Mouse (Mus musculus) liver, embryonic 14.5 days (tissue): Measurements from ENCODE around the gene Traf1. TPM values are rescaled to one million over a fixed set of nuclear protein-coding genes. Genes with fewer than 3 reads are reported as not detected.
A peak's percentile ranks its signal among the peaks of the same experiment; 100 is the strongest.

Experiments
- ATAC-seq: fragments of 200-750 bp; cut with Nextera tagmentation; 2 replicates; pipeline ENCODE4 v1.8.0; 2017; ENCODE audit warnings: moderate number of reproducible peaks, mild to moderate bottlenecking, moderate library complexity; ENCODE audit not compliant: insufficient read depth
- DNase-seq, 3 experiments: peaks; one replicate each; pipeline ENCODE4 v3.0.0-alpha.2; 2012 to 2013; ENCODE audit warnings: low read depth in 3 of 3, low spot score in 3 of 3
- H3K27ac ChIP-seq: fragments of 300-500 bp; sonication (generic); 2 replicates; pipeline ENCODE4 v1.5.1; 2014; ENCODE audit warnings: moderate library complexity, mild to moderate bottlenecking, control low read depth, inconsistent platforms
- H3K27me3 ChIP-seq: fragments of 300-500 bp; sonication (generic); 2 replicates; pipeline ENCODE4 v1.6.1; 2014; ENCODE audit warnings: mild to moderate bottlenecking, low read length, moderate library complexity; ENCODE audit not compliant: control insufficient read depth, insufficient read depth
- H3K36me3 ChIP-seq: fragments of 300-500 bp; sonication (generic); replicated peaks from 2 replicates; pipeline ENCODE4 v1.6.1; 2014; ENCODE audit warnings: low read depth; ENCODE audit not compliant: control insufficient read depth, insufficient read depth
- H3K4me1 ChIP-seq, 2 experiments: fragments of 200-500 bp in 1 of 2; fragments of 300-500 bp in 1 of 2; sonication (generic) in 1 of 2; replicated peaks; 2 replicates each; pipeline ENCODE4 v1.6.1; 2012 to 2014; ENCODE audit warnings: antibody characterized with exemption in 1 of 2, inconsistent platforms in 1 of 2, low read length in 1 of 2; ENCODE audit not compliant: control insufficient read depth in 2 of 2, insufficient read depth in 2 of 2
- H3K4me2 ChIP-seq: fragments of 300-500 bp; sonication (generic); 2 replicates; pipeline ENCODE4 v1.6.1; 2014; ENCODE audit warnings: low read depth, mild to moderate bottlenecking, control low read depth, moderate library complexity
- H3K4me3 ChIP-seq, 2 experiments: fragments of 200-500 bp in 1 of 2; fragments of 300-500 bp in 1 of 2; sonication (generic) in 1 of 2; 2 replicates each; pipeline ENCODE4 v1.5.1; 2012 to 2014; ENCODE audit warnings: low read depth in 2 of 2, low read length in 2 of 2, mild to moderate bottlenecking in 2 of 2, control low read depth in 1 of 2, inconsistent platforms in 1 of 2, moderate library complexity in 1 of 2; ENCODE audit not compliant: insufficient read depth in 1 of 2
- H3K9ac ChIP-seq: fragments of 300-500 bp; sonication (generic); replicated peaks from 2 replicates; pipeline ENCODE4 v1.6.1; 2014; ENCODE audit warnings: mild to moderate bottlenecking, control low read depth, moderate library complexity
- H3K9me3 ChIP-seq: fragments of 300-500 bp; sonication (generic); 2 replicates; pipeline ENCODE4 v1.6.1; 2016; ENCODE audit warnings: low read length, mixed read lengths; ENCODE audit not compliant: control insufficient read depth
- CTCF ChIP-seq: IDR thresholded peaks from 2 replicates; pipeline ENCODE4 v1.5.1; 2016; ENCODE audit warnings: antibody characterized with exemption, low read depth, control low read depth
- EP300 ChIP-seq: IDR thresholded peaks from 2 replicates; pipeline ENCODE4 v1.6.1; 2016; ENCODE audit warnings: antibody characterized with exemption, low read depth
- WGBS: fragments of 180-500 bp; shearing (Covaris S2); extraction: QIAGEN DNeasy Blood & Tissue Kit; methylation state at CpG from one replicate; pipeline ENCODE4 v1.1.7; 2014; ENCODE audit not compliant: insufficient replicate concordance; 5-methylcytosine and 5-hydroxymethylcytosine counted together
- polyA plus RNA-seq, 2 experiments: library from polyadenylated mRNA; depleted of rRNA in 1 of 2; stranded (reverse) in 1 of 2; unstranded in 1 of 2; fragments of >200 nt; fragmentation: Nextera tagmentation in 1 of 2; extraction: Ambion mirVana in 1 of 2; gene quantifications; 2 replicates each; pipeline versions ENCODE4 v1.2.1 to v1.2.3; 2012 to 2014

Gene Traf1
- polyA plus RNA-seq, 2 experiments, result 0.07 TPM; not detected in 1

DNA sequence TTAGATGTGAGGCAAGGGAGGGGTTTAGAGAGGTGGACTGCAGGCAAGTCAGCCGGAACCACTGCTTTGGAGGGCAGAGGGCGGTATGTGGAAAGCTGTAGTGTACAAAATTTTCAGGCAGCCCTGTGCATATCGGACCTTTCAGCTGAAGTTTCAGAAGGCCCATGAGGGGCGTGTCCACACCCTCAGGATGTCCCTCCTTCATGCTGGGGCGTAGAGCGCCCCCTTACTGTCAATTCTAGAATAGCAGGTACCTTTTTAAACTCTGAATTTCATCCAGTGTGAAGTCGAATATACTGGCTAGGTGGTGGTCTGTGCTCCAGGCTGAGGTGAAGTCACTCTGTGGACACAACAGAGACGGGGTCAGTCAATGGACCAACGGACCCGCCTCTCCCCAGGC lies 63.8 kb downstream of the Traf1 start:
- no peak for TF ChIP-seq EP300
- peak; percentile 85 for TF ChIP-seq CTCF
- ATAC-seq (peak; percentile 42; the same call in 1 of the 2 replicates), DNase-seq (peak in 1 of 3 experiments; percentile 55)
- Histone ChIP-seq H3K4me1 (no peaks in the 10 kb centered on the region), H3K27ac (no peak overlapping the region), H3K27me3 (no peaks in the 10 kb centered on the region), H3K9me3 (no peaks in the 10 kb centered on the region), H3K4me3 (no peak overlapping the region), H3K4me2 (no peak overlapping the region), H3K36me3 (no peaks in the 10 kb centered on the region), H3K9ac (no peak overlapping the region)
- WGBS, result 17% methylated on average over 10 of the region's 10 CpGs

DNA sequence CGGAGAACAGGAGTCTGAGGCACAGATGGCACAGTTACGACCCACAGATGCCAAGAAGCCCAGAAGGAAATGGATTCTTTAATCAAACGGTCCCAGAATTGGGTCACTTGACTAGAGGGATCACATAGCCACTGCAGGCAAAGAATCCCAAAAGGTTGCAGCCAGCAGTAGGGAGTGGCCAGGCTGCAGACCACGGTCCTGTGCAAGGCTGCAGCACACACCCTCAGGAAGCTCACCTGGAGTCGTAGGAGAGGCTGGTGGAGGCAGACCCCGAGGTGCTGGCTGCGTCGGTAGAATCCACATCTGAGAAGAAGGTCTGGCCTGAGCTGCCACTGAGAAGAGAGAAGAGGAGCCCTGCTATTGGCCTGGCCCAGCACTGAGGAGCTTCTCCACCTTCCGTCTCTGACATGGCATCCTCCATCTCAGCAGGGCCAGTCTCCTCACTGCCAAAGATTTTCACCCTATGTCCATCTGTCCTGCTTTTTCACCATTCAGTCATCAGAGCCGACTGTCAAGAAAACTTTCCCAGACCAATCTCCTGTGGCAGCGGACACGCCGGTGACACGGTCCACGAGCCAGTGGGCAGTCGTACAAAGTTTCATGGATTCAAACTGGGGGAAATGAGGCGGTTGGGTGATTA lies 64.6 kb downstream of the Traf1 start:
- H3K9ac ChIP-seq, result no peak overlapping the region
- WGBS, result 79% methylated on average over 17 of the region's 17 CpGs
- ATAC-seq, result no peak

DNA sequence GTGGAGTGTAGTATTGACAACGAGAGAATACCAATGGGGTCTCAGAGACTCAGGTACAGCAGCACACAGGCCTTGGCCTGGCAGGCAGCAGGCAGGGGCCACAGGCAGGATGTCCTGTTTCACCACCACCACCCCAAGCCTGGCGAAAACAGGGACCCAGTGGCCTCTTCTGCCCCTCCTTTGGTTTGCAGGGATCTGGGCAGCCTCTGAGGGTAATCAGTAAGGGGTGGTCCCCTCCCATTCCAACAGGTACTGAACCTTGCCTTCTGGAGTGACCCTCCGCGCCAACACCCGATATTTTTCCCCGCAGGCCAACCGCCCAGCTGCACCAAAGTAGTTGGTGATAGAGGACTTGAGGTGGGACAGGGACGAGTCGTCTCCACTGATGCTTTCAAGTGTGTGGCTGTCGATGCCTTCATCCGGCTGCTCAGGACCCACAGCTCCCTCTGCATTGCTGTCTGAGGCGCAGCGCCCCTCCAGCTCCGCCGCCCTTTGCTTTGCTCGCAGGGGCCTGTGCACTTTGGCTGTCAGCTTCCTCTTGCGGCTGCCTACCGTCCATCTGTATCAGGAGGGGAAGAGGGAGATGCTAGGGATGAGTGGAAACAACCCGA lies 66.0 kb downstream of the Traf1 start:
- Histone ChIP-seq H3K9ac (no peak overlapping the region), H3K4me3 (no peak overlapping the region), H3K9me3 (no peaks in the 10 kb centered on the region), H3K36me3 (no peaks in the 10 kb centered on the region), H3K4me2 (no peak overlapping the region), H3K27me3 (no peaks in the 10 kb centered on the region), H3K27ac (no peak overlapping the region), H3K4me1 (no peaks in the 10 kb centered on the region)
- no peak for TF ChIP-seq CTCF
- no peak for TF ChIP-seq EP300
- ATAC-seq (no peak), DNase-seq (no peak)
- WGBS, result 77% methylated on average over 19 of the region's 19 CpGs

More for the DNA sequence above, 64.6 kb downstream of the Traf1 start:
- TF ChIP-seq CTCF, result no peak
- no peak for TF ChIP-seq EP300
- Histone ChIP-seq H3K9me3 (no peaks in the 10 kb centered on the region), H3K4me2 (no peak overlapping the region), H3K27ac (no peak overlapping the region), H3K27me3 (no peaks in the 10 kb centered on the region), H3K36me3 (no peaks in the 10 kb centered on the region), H3K4me1 (no peaks in the 10 kb centered on the region), H3K4me3 (no peak overlapping the region)
- no peak for DNase-seq

DNA sequence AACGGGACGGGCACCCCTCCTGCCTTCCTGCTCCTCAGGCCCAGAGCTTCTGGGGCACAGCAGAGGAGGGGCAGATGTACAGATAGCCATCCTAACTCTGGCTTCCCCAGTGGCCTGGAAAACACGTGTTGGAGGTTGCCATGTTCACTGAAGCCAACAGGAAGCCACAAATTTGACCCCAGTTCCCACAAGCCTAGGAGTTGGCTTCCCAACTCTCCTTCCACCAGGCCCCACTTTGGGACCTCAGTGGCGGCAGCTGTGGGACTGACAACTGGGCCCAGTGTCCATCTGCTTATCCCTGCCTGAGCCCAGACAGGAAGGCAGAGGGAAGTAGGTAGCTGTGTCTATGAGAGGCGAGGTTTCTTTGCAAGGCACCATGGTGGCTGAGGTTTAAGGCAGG lies 67.6 kb downstream of the Traf1 start:
- Histone ChIP-seq H3K27ac (no peak overlapping the region), H3K4me2 (no peak overlapping the region), H3K27me3 (no peaks in the 10 kb centered on the region), H3K4me3 (no peak overlapping the region), H3K36me3 (no peaks in the 10 kb centered on the region), H3K4me1 (no peaks in the 10 kb centered on the region), H3K9ac (no peak overlapping the region), H3K9me3 (no peaks in the 10 kb centered on the region)
- WGBS, result 27% methylated on average over 5 of the region's 5 CpGs
- TF ChIP-seq EP300 (no peak), CTCF (no peak)
- DNase-seq, result no peak
- ATAC-seq, result no peak

Other genes starting within 250 kb of the Traf1 start
- 20.1 and 22.9 TPM in 2 replicates for gene Gapvd1, start 206.5 kb downstream of the Traf1 start, polyA plus RNA-seq (2012; rRNA removed)
- gene Gapvd1, start 206.5 kb downstream of the Traf1 start, polyA plus RNA-seq (2014; fragmentation: Nextera tagmentation; extraction: Ambion mirVana), result 71.8 and 76.6 TPM in 2 replicates
- 74.0 and 253 TPM in 2 replicates for gene Hspa5, start 189.8 kb downstream of the Traf1 start, polyA plus RNA-seq (2012; rRNA removed)
- gene Hspa5, start 189.8 kb downstream of the Traf1 start, polyA plus RNA-seq (2014; fragmentation: Nextera tagmentation; extraction: Ambion mirVana), result 461 and 479 TPM in 2 replicates
- gene Rabepk, start 161.9 kb downstream of the Traf1 start, polyA plus RNA-seq (2012; rRNA removed), result 12.3 and 15.3 TPM in 2 replicates
- gene Rabepk, start 161.9 kb downstream of the Traf1 start, polyA plus RNA-seq (2014; fragmentation: Nextera tagmentation; extraction: Ambion mirVana), result 25.5 and 25.6 TPM in 2 replicates
- 26.3 and 30.8 TPM in 2 replicates for gene Fbxw2, start 135.5 kb downstream of the Traf1 start, polyA plus RNA-seq (2012; rRNA removed)
- gene Fbxw2, start 135.5 kb downstream of the Traf1 start, polyA plus RNA-seq (2014; fragmentation: Nextera tagmentation; extraction: Ambion mirVana), result 38.6 and 41.7 TPM in 2 replicates
- 0.02 TPM in 1 of 2 replicates, not detected in the other for gene Gm34653, start 128.8 kb downstream of the Traf1 start, polyA plus RNA-seq (2012; rRNA removed)
- gene Gm34653, start 128.8 kb downstream of the Traf1 start, polyA plus RNA-seq (2014; fragmentation: Nextera tagmentation; extraction: Ambion mirVana), result not detected in 2 replicates
- gene Cutal, start 87.4 kb downstream of the Traf1 start, polyA plus RNA-seq (2012; rRNA removed), result 2.6 and 4.0 TPM in 2 replicates
- 4.0 and 4.4 TPM in 2 replicates for gene Cutal, start 87.4 kb downstream of the Traf1 start, polyA plus RNA-seq (2014; fragmentation: Nextera tagmentation; extraction: Ambion mirVana)
- gene Psmd5, start 86.8 kb downstream of the Traf1 start, polyA plus RNA-seq (2012; rRNA removed), result 23.2 and 36.5 TPM in 2 replicates
- gene Psmd5, start 86.8 kb downstream of the Traf1 start, polyA plus RNA-seq (2014; fragmentation: Nextera tagmentation; extraction: Ambion mirVana), result 84.1 and 96.0 TPM in 2 replicates
- 2.9 and 3.5 TPM in 2 replicates for gene Phf19, start 47.7 kb downstream of the Traf1 start, polyA plus RNA-seq (2012; rRNA removed)
- 2.8 TPM in 2 replicates for gene Phf19, start 47.7 kb downstream of the Traf1 start, polyA plus RNA-seq (2014; fragmentation: Nextera tagmentation; extraction: Ambion mirVana)
- gene Hc, start 99.7 kb upstream of the Traf1 start, polyA plus RNA-seq (2012; rRNA removed), result 27.9 and 56.3 TPM in 2 replicates
- 37.4 and 39.3 TPM in 2 replicates for gene Hc, start 99.7 kb upstream of the Traf1 start, polyA plus RNA-seq (2014; fragmentation: Nextera tagmentation; extraction: Ambion mirVana)
- 10.5 and 16.5 TPM in 2 replicates for gene AI182371, start 139.8 kb upstream of the Traf1 start, polyA plus RNA-seq (2012; rRNA removed)
- 7.5 and 8.6 TPM in 2 replicates for gene AI182371, start 139.8 kb upstream of the Traf1 start, polyA plus RNA-seq (2014; fragmentation: Nextera tagmentation; extraction: Ambion mirVana)
- gene Cntrl, start 147.7 kb upstream of the Traf1 start, polyA plus RNA-seq (2012; rRNA removed), result 7.6 and 12.0 TPM in 2 replicates
- gene Cntrl, start 147.7 kb upstream of the Traf1 start, polyA plus RNA-seq (2014; fragmentation: Nextera tagmentation; extraction: Ambion mirVana), result 8.0 and 9.8 TPM in 2 replicates
- 20.5 and 35.3 TPM in 2 replicates for gene Rab14, start 239.3 kb upstream of the Traf1 start, polyA plus RNA-seq (2012; rRNA removed)
- gene Rab14, start 239.3 kb upstream of the Traf1 start, polyA plus RNA-seq (2014; fragmentation: Nextera tagmentation; extraction: Ambion mirVana), result 81.1 and 93.2 TPM in 2 replicates